Mouse (Mus musculus) heart, postnatal 36 days (tissue): ENCODE data around the gene Ciao1. TPM values are rescaled to one million over a fixed set of nuclear protein-coding genes. Genes with fewer than 3 reads are reported as not detected.
"Not testable (repeated sequence)": the region's sequence is repeated elsewhere in the genome, so short reads cannot be mapped to it uniquely, and the experiment has no call there.

Source experiments
- DNase-seq, 2 experiments: peaks; one replicate each; pipeline ENCODE4 v3.0.0; 2021 to 2022
- intact Hi-C: fragments of 180-260 bp; cut with DNase I; formaldehyde crosslinking; loops from one replicate; pipeline ENCODE4 v1.15.1; 2025
- total RNA-seq, 2 experiments: library from RNA; stranded (reverse); gene quantifications; 2 replicates each; pipeline ENCODE4 v1.2.3; 2021

Ciao1 gene
- total RNA-seq, 2 experiments from 2014 or later = 60.5 to 63.5 TPM

- no peak for DNase-seq
- intact Hi-C loops = no loop called here
These were observed 3.8 kb upstream of the Ciao1 start for GRCm38 (mm10) chr2:127251457-127251856.

- intact Hi-C loops = no loop called here
These were observed 2.8 kb upstream of the Ciao1 start for GRCm38 (mm10) chr2:127250291-127251008.

GRCm38 (mm10) chr2:127248334-127249004, 853 bp upstream of the Ciao1 start:
- intact Hi-C loops = loop anchor here (2.0 to 5.0 kb wide), 4 partner anchors 22 to 316 kb away; partner anchors contain the start of genes 1810024B03Rik, Snrnp200, Sppl2a and Stard7
- peak; percentile 35 to 40 for DNase-seq

More at GRCm38 (mm10) chr2:127250291-127251008, 2.8 kb upstream of the Ciao1 start:
- no peak for DNase-seq

- intact Hi-C loops = no loop called here
- DNase-seq = no peak
These were observed 7.6 kb downstream of the Ciao1 start for GRCm38 (mm10) chr2:127240065-127240464.

GRCm38 (mm10) chr2:127237897-127238610, 9.6 kb downstream of the Ciao1 start:
- intact Hi-C loops = no loop called here
- DNase-seq = no peak

GRCm38 (mm10) chr2:127225261-127225660, 22.4 kb downstream of the Ciao1 start:
- DNase-seq = no peak
- intact Hi-C loops = no loop called here

GRCm38 (mm10) chr2:127217746-127218145, 29.9 kb downstream of the Ciao1 start:
- intact Hi-C loops = no loop called here
- DNase-seq = no peak

- intact Hi-C loops = no loop called here
- no peak for DNase-seq
These were observed 36.9 kb downstream of the Ciao1 start for GRCm38 (mm10) chr2:127210701-127211100.

- intact Hi-C loops = loop anchor here (5.0 kb wide), 2 partner anchors 39 to 196 kb away; partner anchors contain the start of genes Ciao1 and Tmem127
- no peak for DNase-seq
These were observed 39.2 kb downstream of the Ciao1 start for GRCm38 (mm10) chr2:127208452-127208769.

GRCm38 (mm10) chr2:127207547-127208451, 39.8 kb downstream of the Ciao1 start, which contains the start of the genes 1810024B03Rik and Snrnp200:
Gene 1810024B03Rik, minus strand, starts transcription at chr2:127208280.
Gene Snrnp200, plus strand, starts transcription at chr2:127208386.
- peak; percentile 90 to 94 for DNase-seq
- intact Hi-C loops = loop anchor here (5.0 kb wide), 2 partner anchors 40 to 195 kb away; partner anchors contain the start of genes Ciao1 and Tmem127

- intact Hi-C loops = loop anchor here (5.0 kb wide), 2 partner anchors 40 to 195 kb away; partner anchors contain the start of genes Ciao1 and Tmem127
- no peak for DNase-seq
These were observed 40.7 kb downstream of the Ciao1 start for GRCm38 (mm10) chr2:127206916-127207315.

GRCm38 (mm10) chr2:127205936-127206335, 41.7 kb downstream of the Ciao1 start:
- intact Hi-C loops = loop anchor here (1.0 to 5.0 kb wide), 4 partner anchors 23 to 194 kb away; partner anchors contain the start of genes Ciao1 and Tmem127
- DNase-seq = not testable (repeated sequence)

- peak; percentile 66 to 69 for DNase-seq
- intact Hi-C loops = loop anchor here (1.0 to 5.0 kb wide), 5 partner anchors 22 to 193 kb away; partner anchors contain the start of genes Ciao1 and Tmem127
These were observed 42.7 kb downstream of the Ciao1 start for GRCm38 (mm10) chr2:127204932-127205331.

Other genes starting within 250 kb of the Ciao1 start
- 1 to 10 TPM; 6.2 to 6.4 TPM for gene Ap4e1, start 239.1 kb downstream of the Ciao1 start, total RNA-seq
- 10 to 100 TPM; 19.0 to 19.9 TPM for gene Blvra, start 177.2 kb downstream of the Ciao1 start, total RNA-seq
- 1 to 10 TPM; 1.9 to 2.0 TPM for gene Ncaph, start 113.9 kb downstream of the Ciao1 start, total RNA-seq
- 10 to 100 TPM; 12.0 to 15.8 TPM for gene Itpripl1, start 104.4 kb downstream of the Ciao1 start, total RNA-seq
- under 1 TPM; 0.17 to 0.38 TPM for gene 1810024B03Rik, start 39.5 kb downstream of the Ciao1 start, total RNA-seq
- 10 to 100 TPM; 64.8 to 71.2 TPM for gene Snrnp200, start 39.4 kb downstream of the Ciao1 start, total RNA-seq
- gene Tmem127, start 92 bp upstream of the Ciao1 start, total RNA-seq = 10 to 100 TPM; 27.9 to 28.3 TPM
- 100 to 1,000 TPM; 157 to 170 TPM for gene Stard7, start 22.4 kb upstream of the Ciao1 start, total RNA-seq
- gene Dusp2, start 88.3 kb upstream of the Ciao1 start, total RNA-seq = under 1 TPM; 0.36 to 0.38 TPM
- gene Astl, start 90.8 kb upstream of the Ciao1 start, total RNA-seq = not detected
- gene Adra2b, start 115.4 kb upstream of the Ciao1 start, total RNA-seq = 1 to 10 TPM in 1 of 2 experiments, under 1 TPM in 1; 0.80 to 1.2 TPM
- gene Gpat2, start 177.4 kb upstream of the Ciao1 start, total RNA-seq = not detected
- 10 to 100 TPM; 34.1 to 44.3 TPM for gene Fahd2a, start 196.7 kb upstream of the Ciao1 start, total RNA-seq